Mouse (Mus musculus) lung, adult 2 months (tissue): ENCODE data around the gene Pdk2.

Experiments used
- CTCF ChIP-seq: fragments of 200-500 bp; IDR thresholded peaks from 2 replicates; pipeline ENCODE4 v1.5.1; 2011; ENCODE audit warnings: mild to moderate bottlenecking, low read length, control low read depth; ENCODE audit not compliant: insufficient read depth
- POLR2A ChIP-seq: fragments of 200-500 bp; IDR thresholded peaks from 2 replicates; pipeline ENCODE4 v1.6.1; 2011; ENCODE audit warnings: low read depth, mild to moderate bottlenecking, control low read depth, low read length, borderline replicate concordance; ENCODE audit errors: extremely low read depth

DNA sequence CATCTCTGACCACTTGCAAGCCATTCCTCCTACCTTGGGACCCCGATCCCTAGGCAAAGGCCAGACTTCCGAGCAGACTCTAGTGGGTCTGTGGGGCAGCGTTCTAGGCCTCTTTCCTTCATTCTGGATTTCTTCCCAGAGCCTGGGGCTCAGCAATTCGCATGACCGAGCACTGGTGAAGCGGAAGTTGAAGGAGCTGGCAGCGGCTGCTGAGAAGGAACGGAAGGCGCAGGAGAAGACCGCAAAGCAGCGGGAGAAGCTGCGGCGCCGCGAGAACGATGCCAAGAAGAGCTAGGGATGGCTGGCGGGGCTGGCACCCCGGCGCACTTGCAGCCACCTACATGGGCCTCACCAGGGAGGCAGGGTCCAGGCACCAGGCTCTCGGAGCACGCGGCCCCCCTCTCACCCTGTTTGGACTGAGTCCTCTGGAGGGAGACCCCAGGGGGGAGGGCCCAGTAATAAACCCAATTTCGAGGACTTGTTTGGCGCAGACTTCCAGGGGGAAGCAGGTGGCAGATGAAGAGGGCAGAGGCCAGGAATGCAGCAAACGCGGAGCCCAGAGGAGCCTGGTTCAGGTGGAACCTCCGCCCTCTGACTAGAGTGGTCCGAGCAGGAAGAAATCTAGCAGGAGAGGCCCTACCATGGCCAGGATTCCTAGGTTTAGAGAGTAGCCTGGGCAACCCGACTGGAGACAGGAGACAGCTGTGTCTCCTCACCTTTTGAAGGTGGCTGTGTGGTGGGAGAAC is 16.5 kb downstream of the Pdk2 start:
- no peak for TF ChIP-seq POLR2A
- TF ChIP-seq CTCF, result no peak
